Mouse (Mus musculus): ENCODE measurements around the gene Ndufv3.

DNA sequence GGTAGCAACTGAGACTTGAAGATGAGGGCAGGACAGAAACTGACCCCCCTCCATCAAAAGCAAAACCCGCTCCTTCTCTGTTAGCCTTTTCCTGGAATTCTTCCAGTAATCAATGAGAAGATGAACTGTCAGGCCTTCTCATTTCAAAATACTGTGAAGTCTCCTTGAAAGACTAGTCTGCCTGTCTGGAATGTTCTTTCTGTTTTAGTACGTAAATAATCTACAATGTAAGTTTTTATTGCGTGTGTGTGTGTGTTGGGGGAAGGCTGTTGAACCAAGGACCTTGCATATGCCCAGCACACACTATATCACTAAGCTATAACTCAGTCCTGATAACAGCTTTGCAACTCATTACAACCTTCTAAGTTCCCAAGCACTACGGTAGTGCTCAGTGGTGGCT lies 5.2 kb downstream of the Ndufv3 start:
- no peak for TF ChIP-seq POLR2A (IDR thresholded peaks at IDR 0.05; ENCODE audit: borderline replicate concordance, control insufficient read depth, low read depth, low read length)
- TF ChIP-seq CTCF (IDR thresholded peaks at IDR 0.05; ENCODE audit: control insufficient read depth, insufficient read depth, low read length): no peak
